Mouse (Mus musculus) midbrain, embryonic 14.5 days (tissue): ENCODE measurements around the gene Zc3h4. TPM values are rescaled to one million over a fixed set of nuclear protein-coding genes. Genes with fewer than 3 reads are reported as not detected.

Source experiments
- ATAC-seq: fragments of 200-750 bp; cut with Nextera tagmentation; 2 replicates; pipeline ENCODE4 v1.8.0; 2017; ENCODE audit warnings: moderate number of reproducible peaks, moderate library complexity; ENCODE audit not compliant: low FRiP score, low TSS enrichment
- DNase-seq: peaks from one replicate; pipeline ENCODE4 v3.0.0-alpha.2; 2015
- H3K27ac ChIP-seq: fragments of 300-500 bp; sonication (generic); replicated peaks from 2 replicates; pipeline ENCODE4 v1.5.1; 2014; ENCODE audit warnings: mild to moderate bottlenecking, low read depth, low read length, moderate library complexity
- H3K27me3 ChIP-seq: fragments of 300-500 bp; sonication (generic); 2 replicates; pipeline ENCODE4 v1.6.1; 2014; ENCODE audit warnings: low read length, control low read depth, mixed read lengths; ENCODE audit not compliant: control insufficient read depth, insufficient read depth
- H3K36me3 ChIP-seq: fragments of 300-500 bp; sonication (generic); 2 replicates; pipeline ENCODE4 v1.6.1; 2014; ENCODE audit warnings: low read length, control low read depth; ENCODE audit not compliant: control insufficient read depth, insufficient read depth
- H3K4me1 ChIP-seq: fragments of 300-500 bp; sonication (generic); 2 replicates; pipeline ENCODE4 v1.6.1; 2014; ENCODE audit warnings: mild to moderate bottlenecking, antibody characterized with exemption, low read length, control low read depth; ENCODE audit not compliant: control insufficient read depth, insufficient read depth
- H3K4me2 ChIP-seq: fragments of 300-500 bp; sonication (generic); 2 replicates; pipeline ENCODE4 v1.6.1; 2014; ENCODE audit warnings: mild to moderate bottlenecking, low read length, moderate library complexity
- H3K4me3 ChIP-seq: fragments of 300-500 bp; sonication (generic); replicated peaks from 2 replicates; pipeline ENCODE4 v1.5.1; 2014; ENCODE audit warnings: low read depth, low read length
- H3K9ac ChIP-seq: fragments of 300-500 bp; sonication (generic); replicated peaks from 2 replicates; pipeline ENCODE4 v1.6.1; 2014; ENCODE audit warnings: mild to moderate bottlenecking, low read length, moderate library complexity
- H3K9me3 ChIP-seq: fragments of 300-500 bp; sonication (generic); 2 replicates; pipeline ENCODE4 v1.6.1; 2016; ENCODE audit warnings: low read length, control low read depth, mixed read lengths; ENCODE audit not compliant: control insufficient read depth
- WGBS: fragments of 180-500 bp; shearing (Covaris S2); extraction: QIAGEN DNeasy Blood & Tissue Kit; methylation state at CpG from one replicate; pipeline ENCODE4 v1.1.7; 2014; 5-methylcytosine and 5-hydroxymethylcytosine counted together
- polyA plus RNA-seq: library from polyadenylated mRNA; unstranded; fragments of >200 nt; fragmentation: Nextera tagmentation; extraction: Ambion mirVana; gene quantifications from 2 replicates; pipeline ENCODE4 v1.2.1, GENCODE M21; 2014

Gene Zc3h4
- polyA plus RNA-seq, 1 experiment from 2014 or later = 19.2 TPM

DNA sequence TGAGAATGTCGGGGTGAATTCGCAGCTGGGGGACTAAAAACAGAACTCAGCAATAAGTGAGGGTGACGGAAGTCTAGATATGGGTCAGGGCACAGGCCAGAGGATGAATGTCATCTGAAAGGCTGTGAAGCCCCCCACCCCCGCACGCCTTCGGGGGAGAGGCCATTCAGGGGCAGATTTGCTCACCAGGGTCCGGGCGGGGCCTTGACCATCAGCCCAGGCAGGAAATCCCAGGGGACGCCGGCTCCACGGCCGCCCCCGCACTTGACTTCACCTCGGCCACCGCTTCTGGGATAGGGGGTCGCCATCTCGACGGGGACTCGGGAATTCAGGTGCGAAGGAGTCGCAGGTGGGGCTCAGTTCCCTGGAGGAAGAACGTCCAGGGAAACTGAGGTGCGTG is 74.6 kb downstream of the Zc3h4 start:
- H3K27ac ChIP-seq = no peak overlapping the region
- ATAC-seq = no peak
- no peaks in the 10 kb centered on the region for H3K9me3 ChIP-seq
- H3K4me3 ChIP-seq = peak overlapping the region; percentile 30
- peak overlapping the region; percentile 51 for H3K4me2 ChIP-seq
- peaks cover 63% of the 10 kb centered on the region for H3K27me3 ChIP-seq
- WGBS = 6% methylated on average over 23 of the region's 23 CpGs
- H3K4me1 ChIP-seq = peaks cover 8% of the 10 kb centered on the region
- DNase-seq = no peak
- H3K9ac ChIP-seq = no peak overlapping the region
- H3K36me3 ChIP-seq = no peaks in the 10 kb centered on the region

GRCm38 (mm10) chr7:16475764-16476599 is 75.3 kb downstream of the Zc3h4 start:
- peaks cover 8% of the 10 kb centered on the region for H3K4me1 ChIP-seq
- peaks cover 59% of the 10 kb centered on the region for H3K27me3 ChIP-seq
- H3K27ac ChIP-seq = no peak overlapping the region
- ATAC-seq = no peak
- peak; percentile 65 for DNase-seq
- no peaks in the 10 kb centered on the region for H3K9me3 ChIP-seq
- peak overlapping the region; percentile 30 for H3K4me3 ChIP-seq
- 2% methylated on average over 59 of the region's 59 CpGs for WGBS
- H3K4me2 ChIP-seq = peak overlapping the region; percentile 51
- no peak overlapping the region for H3K9ac ChIP-seq
- no peaks in the 10 kb centered on the region for H3K36me3 ChIP-seq

GRCm38 (mm10) chr7:16476600-16476989 is 75.9 kb downstream of the Zc3h4 start:
- no peak for DNase-seq
- under 1% methylated on average over 34 of the region's 34 CpGs for WGBS

GRCm38 (mm10) chr7:16477628-16478027 is 76.9 kb downstream of the Zc3h4 start, which contains the start of gene Npas1:
Npas1 (minus strand) TSS chr7:16477728.
- Histone ChIP-seq H3K27ac (no peak within 1 kb of the TSS), H3K4me3 (peak within 1 kb of the TSS; percentile 30), H3K4me2 (peak within 1 kb of the TSS; percentile 51), H3K27me3 (peaks cover 49% of the 10 kb centered on the region), H3K9me3 (no peaks in the 10 kb centered on the region), H3K36me3 (no peaks in the 10 kb centered on the region), H3K9ac (no peak within 1 kb of the TSS), H3K4me1 (peaks cover 8% of the 10 kb centered on the region)
- no peak for DNase-seq
- no peak for ATAC-seq
- 88% methylated on average over 8 of the region's 8 CpGs for WGBS

More at GRCm38 (mm10) chr7:16476600-16476989, 75.9 kb downstream of the Zc3h4 start:
- peaks cover 57% of the 10 kb centered on the region for H3K27me3 ChIP-seq
- H3K4me2 ChIP-seq = peak overlapping the region; percentile 51
- no peak for ATAC-seq
- no peaks in the 10 kb centered on the region for H3K9me3 ChIP-seq
- peak overlapping the region; percentile 30 for H3K4me3 ChIP-seq
- no peaks in the 10 kb centered on the region for H3K36me3 ChIP-seq
- H3K9ac ChIP-seq = no peak overlapping the region
- H3K4me1 ChIP-seq = peaks cover 8% of the 10 kb centered on the region
- no peak overlapping the region for H3K27ac ChIP-seq

Other genes with a start within 250 kb of the Zc3h4 start
- gene Meis3, start 225.8 kb upstream of the Zc3h4 start, polyA plus RNA-seq = 137 and 151 TPM in 2 replicates
- gene Dhx34, start 178.9 kb upstream of the Zc3h4 start, polyA plus RNA-seq = 11.6 and 11.9 TPM in 2 replicates
- gene C5ar2, start 156.8 kb upstream of the Zc3h4 start, polyA plus RNA-seq = not detected in 2 replicates
- 0.11 and 1.6 TPM in 2 replicates for gene C5ar1, start 141.4 kb upstream of the Zc3h4 start, polyA plus RNA-seq
- 36.4 and 44.7 TPM in 2 replicates for gene Inafm1, start 127.3 kb upstream of the Zc3h4 start, polyA plus RNA-seq
- 17.6 and 24.1 TPM in 2 replicates for gene Ccdc9, start 114.1 kb upstream of the Zc3h4 start, polyA plus RNA-seq
- 16.8 and 24.8 TPM in 2 replicates for gene Bbc3, start 92.5 kb upstream of the Zc3h4 start, polyA plus RNA-seq
- gene Sae1, start 13.1 kb upstream of the Zc3h4 start, polyA plus RNA-seq = 178 and 240 TPM in 2 replicates
- 59.6 and 84.1 TPM in 2 replicates for gene Tmem160, start 51.9 kb downstream of the Zc3h4 start, polyA plus RNA-seq
- gene Npas1, start 76.8 kb downstream of the Zc3h4 start, polyA plus RNA-seq = 3.7 and 4.4 TPM in 2 replicates
- gene Arhgap35, start 214.1 kb downstream of the Zc3h4 start, polyA plus RNA-seq = 35.4 and 41.5 TPM in 2 replicates